Mouse (Mus musculus) kidney, adult 8-10 months (tissue): ENCODE results near the gene Trpc5os.
A peak's percentile ranks its signal among the peaks of the same experiment; 100 is the strongest.

Experiments used
- DNase-seq, 2 experiments: peaks; one replicate each; pipeline ENCODE4 v3.0.0; 2022

Trpc5os gene

GRCm38 (mm10) chrX:144456281-144456680 lies at the start of gene Trpc5os:
Trpc5os (plus strand) TSS chrX:144456581.
- DNase-seq: no peak

GRCm38 (mm10) chrX:144408036-144408435 lies 48.3 kb upstream of the Trpc5os start:
- peak in 1 of 2 experiments; percentile 1 for DNase-seq

GRCm38 (mm10) chrX:144420259-144420658 lies 36.1 kb upstream of the Trpc5os start:
- DNase-seq: no peak

- no peak for DNase-seq
Observed at GRCm38 (mm10) chrX:144421091-144421490, 35.3 kb upstream of the Trpc5os start.

GRCm38 (mm10) chrX:144423848-144424247 lies 32.5 kb upstream of the Trpc5os start:
- DNase-seq: no peak

- no peak for DNase-seq
Observed at GRCm38 (mm10) chrX:144464416-144464815, 8.0 kb downstream of the Trpc5os start.

GRCm38 (mm10) chrX:144491394-144491793 lies 35.0 kb downstream of the Trpc5os start:
- no peak for DNase-seq

GRCm38 (mm10) chrX:144523239-144523638 lies 66.9 kb downstream of the Trpc5os start:
- no peak for DNase-seq

GRCm38 (mm10) chrX:144526042-144526441 lies 69.7 kb downstream of the Trpc5os start:
- DNase-seq: peak in 1 of 2 experiments; percentile 1
